In genomic region chr2:129729681-129730080, GRCm38 (mm10) we compare ENCODE assay signal across 15 mouse cellular contexts. TPM values are rescaled to one million over a fixed set of nuclear protein-coding genes. Genes with fewer than 3 reads are reported as not detected.
A peak's percentile ranks its signal among the peaks of the same experiment; 100 is the strongest.
DNase-seq lines count a peak whose midpoint lies in the region; ATAC-seq lines count a peak whose summit lies in the region.
"Had no signal": no experiment of that assay in that cellular context is flagged by ENCODE, and none has a peak within 500 bp of the region (broad histone marks: within the 10 kb centered on the region; RNA-seq: fewer than 3 reads in every experiment).

No protein-coding gene starts in this region.

- no peak overlapping the region for H3K9ac ChIP-seq in kidney, embryonic 14.5 days (ENCODE audit: low read depth, low read length)
- H3K9ac ChIP-seq: forebrain, embryonic 15.5 days; liver, embryonic 13.5 days had no signal

- no peaks in the 10 kb centered on the region for H3K9me3 ChIP-seq in kidney, embryonic 14.5 days (ENCODE audit: control insufficient read depth, low read length)
- H3K9me3 ChIP-seq: forebrain, embryonic 15.5 days; liver, embryonic 13.5 days had no signal

- H3K36me3 ChIP-seq in kidney, embryonic 14.5 days (ENCODE audit: control insufficient read depth, insufficient read depth, low read length): no peaks in the 10 kb centered on the region
- H3K36me3 ChIP-seq: forebrain, embryonic 15.5 days; liver, embryonic 13.5 days had no signal

- 88% methylated on average over 1 of the region's 1 CpGs for WGBS in kidney, embryonic 14.5 days

- DNase-seq in embryo, embryonic 10.5 days (ENCODE audit: low spot score): peak; percentile 2
- no peak for DNase-seq in embryo, embryonic 11 days
- peak; percentile 8 to 17 for DNase-seq in kidney, postnatal 36 days
- peak; percentile 42 for DNase-seq in 3134 (ENCODE audit: extremely low read depth, insufficient read length, low spot score)
- DNase-seq in Muller cell, postnatal 12 days (ENCODE audit: inconsistent ontology term): peak; percentile 78
- DNase-seq in testis, postnatal 10 days (ENCODE audit: low spot score): no peak
- DNase-seq in urinary bladder, adult 2 months (ENCODE audit: low spot score): no peak
- DNase-seq: cerebellum, postnatal 25 days; gastrocnemius, postnatal 25 days; liver, embryonic 13.5 days; right cerebral cortex, postnatal 14 days had no signal

- H3K27ac ChIP-seq in kidney, embryonic 14.5 days (ENCODE audit: low read depth, low read length): no peak overlapping the region
- H3K27ac ChIP-seq: forebrain, embryonic 15.5 days; liver, embryonic 13.5 days had no signal

- no peak overlapping the region for H3K4me3 ChIP-seq in kidney, embryonic 14.5 days (ENCODE audit: low read length)
- H3K4me3 ChIP-seq: forebrain, embryonic 15.5 days; liver, embryonic 13.5 days had no signal

- H3K4me1 ChIP-seq in kidney, embryonic 14.5 days (ENCODE audit: control insufficient read depth, insufficient read depth, low read length): no peaks in the 10 kb centered on the region
- H3K4me1 ChIP-seq: forebrain, embryonic 15.5 days; liver, embryonic 13.5 days had no signal

- no peak overlapping the region for H3K4me2 ChIP-seq in kidney, embryonic 14.5 days (replicated peaks; ENCODE audit: low read depth, low read length)
- H3K4me2 ChIP-seq: forebrain, embryonic 15.5 days; liver, embryonic 13.5 days had no signal

- no peaks in the 10 kb centered on the region for H3K27me3 ChIP-seq in kidney, embryonic 14.5 days (ENCODE audit: control insufficient read depth, insufficient read depth, low read length)
- H3K27me3 ChIP-seq: forebrain, embryonic 15.5 days; liver, embryonic 13.5 days had no signal

- no peak for ATAC-seq in kidney, embryonic 14.5 days (ENCODE audit: low FRiP score, low TSS enrichment)
- ATAC-seq: forebrain, embryonic 15.5 days; inflammation-experienced regulatory T-cells, adult 6 months had no signal

RNA-seq across cellular contexts. Expression of gene Pdyn, which starts 30.0 kb away (rescaled TPM):
- 0.20 and 0.60 TPM in 2 replicates for polyA plus RNA-seq in kidney, embryonic 14.5 days (2014; fragmentation: Nextera tagmentation; extraction: Ambion mirVana)
- polyA plus RNA-seq in urinary bladder, adult 2 months (2012; rRNA removed): not detected in 2 replicates
- polyA plus RNA-seq: inflammation-experienced regulatory T-cells, adult 6 months; liver, embryonic 13.5 days; stomach, embryonic 14.5 days had no signal

Comparison
In these comparisons a context has a peak if more than half of its experiments do, and no peak if none do; other contexts are left out.
1. DNase-seq: peak in embryo, embryonic 10.5 days (single experiment), kidney, postnatal 36 days (2 of 2), 3134 (single experiment) and Muller cell, postnatal 12 days (single experiment); none in embryo, embryonic 11 days (single experiment), testis, postnatal 10 days (single experiment) and urinary bladder, adult 2 months (single experiment).